Mouse (Mus musculus): ENCODE data around the gene B3gnt3.
"Not testable (repeated sequence)": the region's sequence is repeated elsewhere in the genome, so short reads cannot be mapped to it uniquely, and the experiment has no call there.

Gene B3gnt3

GRCm38 (mm10) chr8:71701414-71702086 is at the start of gene B3gnt3:
TSS of gene B3gnt3 (minus strand) at chr8:71701789.
- no peak for DNase-seq (ENCODE audit: low spot score)

GRCm38 (mm10) chr8:71749321-71750075 is 47.9 kb upstream of the B3gnt3 start:
- DNase-seq (ENCODE audit: low spot score): not testable (repeated sequence)

- DNase-seq (ENCODE audit: low spot score): not testable (repeated sequence)
Measured at GRCm38 (mm10) chr8:71747082-71747481, 45.5 kb upstream of the B3gnt3 start.

- DNase-seq (ENCODE audit: low spot score): no peak
Measured at GRCm38 (mm10) chr8:71745322-71745721, 43.7 kb upstream of the B3gnt3 start.

GRCm38 (mm10) chr8:71742783-71743182 is 41.2 kb upstream of the B3gnt3 start:
- no peak for DNase-seq (ENCODE audit: low spot score)

DNA sequence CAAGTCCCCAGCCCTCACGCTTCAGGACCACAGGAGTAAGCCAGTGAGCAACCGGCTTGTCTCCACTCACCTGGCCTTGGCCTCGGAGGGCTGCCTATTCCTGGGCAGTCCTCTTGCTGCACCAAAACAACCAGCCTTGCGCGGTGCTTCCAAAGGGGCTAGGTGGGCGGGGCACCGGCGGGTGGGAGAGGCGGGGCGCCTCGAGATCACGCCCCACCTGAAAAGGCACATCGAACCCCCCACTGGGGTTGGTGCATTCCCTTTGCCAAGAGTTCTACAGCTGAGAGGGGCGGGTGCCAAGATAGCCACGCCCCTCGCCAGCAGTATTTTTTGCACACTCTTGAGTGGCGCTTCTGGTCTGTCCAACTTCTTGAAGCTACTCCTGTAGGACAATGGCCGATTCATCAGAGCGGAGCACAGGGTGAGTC is 40.1 kb upstream of the B3gnt3 start:
- no peak for DNase-seq (ENCODE audit: low spot score)

DNA sequence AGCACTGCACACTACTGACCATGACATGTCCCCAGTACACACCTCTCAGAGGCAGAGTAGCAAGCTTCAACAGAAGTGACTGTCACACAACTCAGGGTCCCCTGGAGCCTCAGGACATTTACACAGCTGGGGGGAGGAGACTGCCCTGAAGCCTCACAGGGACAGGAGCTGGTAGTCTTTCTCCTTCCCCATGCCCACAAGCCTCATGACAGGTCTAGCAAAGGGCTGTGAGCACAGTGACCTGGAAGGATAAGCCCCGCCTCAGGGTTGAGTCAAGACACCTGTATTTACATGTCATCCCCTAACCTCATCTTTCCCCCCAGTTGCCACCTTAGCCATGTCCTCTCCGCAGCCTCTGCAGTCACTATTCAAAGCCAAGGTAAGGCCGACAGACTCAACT is 39.6 kb upstream of the B3gnt3 start:
- DNase-seq (ENCODE audit: low spot score): no peak

- not testable (repeated sequence) for DNase-seq (ENCODE audit: low spot score)
Measured at GRCm38 (mm10) chr8:71738316-71738715, 36.7 kb upstream of the B3gnt3 start.

DNA sequence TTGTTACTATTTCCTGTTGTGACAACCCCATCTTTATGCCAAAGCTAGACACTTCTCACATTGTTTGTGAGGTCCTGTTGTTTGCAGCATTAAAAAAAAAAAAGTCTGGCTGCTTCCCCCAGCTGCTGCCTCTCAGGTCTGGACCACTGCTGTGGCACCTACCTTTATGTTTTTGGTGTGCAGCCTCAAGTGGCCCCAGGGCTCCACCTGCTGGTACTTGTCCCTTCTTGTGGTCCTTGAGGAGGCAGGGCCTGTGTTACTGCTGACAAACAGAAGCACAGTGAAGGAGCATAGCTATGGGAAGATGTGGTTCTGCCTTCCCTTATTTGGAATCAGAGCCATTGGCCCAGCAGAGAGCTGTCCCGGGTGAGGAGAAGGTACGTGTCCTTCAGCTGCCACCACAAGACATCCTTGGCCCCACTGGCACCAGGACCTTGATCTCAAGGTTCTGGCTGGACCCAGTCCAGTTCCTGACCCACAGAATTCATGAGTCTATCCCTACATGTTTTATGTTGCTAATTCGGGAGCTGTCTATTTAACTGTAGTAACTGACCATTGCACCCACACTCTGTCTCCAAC is 30.2 kb upstream of the B3gnt3 start:
- peak; percentile 49 for DNase-seq (ENCODE audit: low spot score)

DNA sequence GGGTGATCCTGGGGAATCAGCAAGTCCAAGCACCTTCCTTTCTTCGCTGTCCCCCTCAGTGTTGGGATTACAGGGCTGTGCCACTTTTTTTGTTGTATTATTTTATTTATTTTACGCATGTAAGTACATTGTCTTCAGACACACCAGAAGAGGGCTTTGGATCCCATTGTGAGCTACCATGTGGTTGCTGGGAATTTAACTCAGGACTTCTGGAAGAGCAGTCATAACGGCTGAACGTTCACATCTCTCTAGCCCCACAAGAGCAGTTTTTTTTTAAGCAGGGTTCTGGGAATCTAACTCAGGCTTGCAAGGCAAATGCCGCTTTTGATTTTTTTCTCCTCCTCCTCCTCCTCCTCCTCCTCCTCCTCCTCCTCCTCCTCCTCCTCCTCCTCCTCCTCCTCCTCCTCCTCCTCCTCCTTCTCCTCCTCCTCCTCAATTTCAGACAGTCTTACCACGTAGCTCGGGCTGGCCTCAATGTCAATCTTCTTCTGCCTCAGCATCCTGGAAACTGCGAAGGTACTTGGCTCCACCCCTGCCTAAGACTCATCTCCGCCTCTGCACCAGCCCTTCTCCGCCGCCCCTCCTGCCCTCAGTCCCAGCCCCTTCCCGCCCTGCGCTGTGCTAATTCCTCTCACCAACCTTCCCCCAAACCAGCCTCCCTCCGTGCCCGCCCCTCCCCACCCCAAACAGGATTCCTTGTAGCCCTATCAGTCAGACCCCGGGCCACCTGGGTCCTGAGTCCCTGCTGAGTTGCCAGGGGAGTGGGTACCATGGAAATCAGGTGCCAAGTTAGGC is 27.4 kb upstream of the B3gnt3 start:
- DNase-seq (ENCODE audit: low spot score): no peak

GRCm38 (mm10) chr8:71728240-71728785 is 26.7 kb upstream of the B3gnt3 start:
- DNase-seq (ENCODE audit: low spot score): no peak

GRCm38 (mm10) chr8:71725122-71725924 is 23.7 kb upstream of the B3gnt3 start, which contains the start of gene Fcho1:
TSS of gene Fcho1 (minus strand) at chr8:71725716.
- peak; percentile 69 for DNase-seq (ENCODE audit: low spot score)

DNA sequence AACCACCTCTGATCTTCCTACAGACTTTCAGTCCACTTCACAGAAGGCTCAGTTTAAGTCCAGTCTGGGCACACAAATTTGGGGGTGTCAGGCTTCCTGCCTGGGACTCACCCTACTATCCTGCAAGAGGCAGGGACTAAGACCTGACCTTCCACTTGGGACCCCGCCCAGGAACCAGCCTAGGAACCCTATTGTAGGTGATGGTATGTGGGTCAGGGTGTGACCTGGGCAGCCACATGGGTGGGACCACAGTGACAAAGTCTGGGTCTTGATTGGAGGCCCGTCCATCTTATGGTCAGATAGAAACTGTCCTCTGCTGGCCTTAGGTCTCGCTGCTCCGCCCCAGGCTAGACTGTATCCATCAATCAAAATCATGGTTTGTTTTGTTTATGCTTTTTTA is 22.8 kb upstream of the B3gnt3 start:
- no peak for DNase-seq (ENCODE audit: low spot score)

DNA sequence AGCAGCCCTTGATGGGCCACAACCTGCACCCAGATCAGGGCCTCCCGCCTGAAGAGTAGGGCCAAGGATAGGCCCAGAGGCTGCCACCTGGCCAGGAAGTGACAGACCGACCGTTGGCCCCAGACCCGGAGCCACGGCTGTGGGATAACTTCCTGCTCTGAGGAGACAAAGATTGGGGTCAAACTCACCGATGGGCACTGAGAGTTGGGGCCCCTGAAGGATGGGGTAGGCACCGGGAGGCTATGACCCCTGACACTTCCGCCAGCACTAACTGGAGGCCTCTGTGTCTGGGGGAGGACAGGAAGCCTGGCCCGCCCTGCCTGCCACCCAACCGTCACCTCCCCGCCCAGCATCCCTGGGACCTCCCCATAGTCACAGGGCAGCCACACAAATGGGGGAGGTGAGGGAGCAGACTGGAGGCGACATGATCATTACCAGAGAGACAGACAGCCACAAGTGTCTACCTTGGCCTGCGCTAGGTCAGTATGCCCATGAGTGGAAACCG is 21.5 kb upstream of the B3gnt3 start:
- no peak for DNase-seq (ENCODE audit: low spot score)

DNA sequence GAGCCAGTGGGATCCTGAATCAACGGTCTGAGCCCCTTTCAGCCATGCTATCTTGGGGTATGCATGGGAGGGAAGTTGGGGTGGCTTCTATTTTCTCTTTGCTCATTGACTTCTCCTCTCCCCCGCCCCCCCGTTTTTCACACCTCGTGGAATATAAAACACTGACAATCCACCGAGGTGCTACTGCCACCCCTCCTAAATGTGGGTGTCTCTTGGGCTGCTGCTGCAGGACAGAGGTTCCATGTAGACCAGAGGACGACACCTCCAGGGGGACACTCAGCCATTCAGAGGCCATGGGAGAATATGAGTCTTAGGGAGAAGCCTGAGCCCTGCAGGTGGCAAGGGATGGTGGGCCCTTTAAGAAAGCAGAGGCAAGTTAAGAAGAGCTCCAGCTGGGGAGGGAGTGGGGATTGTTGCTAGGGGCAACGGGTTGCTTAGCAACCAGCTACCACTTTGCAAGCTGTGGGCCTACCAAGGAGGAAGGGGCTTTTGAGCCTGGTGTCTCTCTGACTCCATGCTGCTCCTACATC is 18.4 kb upstream of the B3gnt3 start:
- DNase-seq (ENCODE audit: low spot score): no peak

GRCm38 (mm10) chr8:71719218-71719617 is 17.6 kb upstream of the B3gnt3 start:
- DNase-seq (ENCODE audit: low spot score): no peak

DNA sequence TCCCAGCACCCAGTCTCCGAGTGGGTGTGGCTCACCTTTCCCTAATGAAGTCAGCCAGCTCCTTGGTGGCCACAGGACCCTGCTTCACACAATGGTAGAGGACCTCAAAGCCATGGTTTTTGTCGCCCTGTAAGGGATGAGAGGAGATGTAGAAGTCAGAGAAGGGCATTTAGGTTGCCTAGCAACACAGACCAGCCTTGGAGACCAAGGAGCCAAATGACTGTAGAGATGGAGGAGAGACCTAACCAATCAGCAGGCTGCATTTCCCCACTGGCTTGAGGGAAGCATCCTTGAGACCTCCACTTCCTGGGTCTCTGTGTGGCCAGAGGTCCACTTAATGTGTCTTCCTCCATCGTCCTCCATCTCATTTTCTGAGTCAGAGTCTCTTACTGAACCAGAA is 16.7 kb upstream of the B3gnt3 start:
- no peak for DNase-seq (ENCODE audit: low spot score)

DNA sequence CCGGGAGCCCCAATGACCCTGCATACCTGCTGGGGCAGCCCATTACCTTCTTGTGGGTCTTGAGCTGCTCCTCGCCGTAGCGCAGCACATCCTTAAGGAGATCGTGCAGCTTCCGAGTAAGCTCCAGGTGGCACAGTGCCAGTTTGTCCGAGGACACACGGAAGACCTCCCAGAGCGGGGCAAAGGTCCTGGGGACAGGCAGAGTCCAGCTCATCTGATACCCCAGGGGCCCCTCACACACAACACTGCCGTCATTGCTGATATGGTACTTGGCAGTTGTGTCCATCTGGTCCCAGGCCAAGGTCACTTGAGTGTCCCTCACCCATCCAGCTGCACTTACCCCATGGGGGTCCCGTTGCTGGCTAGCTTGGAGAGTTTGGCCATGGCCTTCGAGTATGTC is 15.5 kb upstream of the B3gnt3 start:
- DNase-seq (ENCODE audit: low spot score): no peak

DNA sequence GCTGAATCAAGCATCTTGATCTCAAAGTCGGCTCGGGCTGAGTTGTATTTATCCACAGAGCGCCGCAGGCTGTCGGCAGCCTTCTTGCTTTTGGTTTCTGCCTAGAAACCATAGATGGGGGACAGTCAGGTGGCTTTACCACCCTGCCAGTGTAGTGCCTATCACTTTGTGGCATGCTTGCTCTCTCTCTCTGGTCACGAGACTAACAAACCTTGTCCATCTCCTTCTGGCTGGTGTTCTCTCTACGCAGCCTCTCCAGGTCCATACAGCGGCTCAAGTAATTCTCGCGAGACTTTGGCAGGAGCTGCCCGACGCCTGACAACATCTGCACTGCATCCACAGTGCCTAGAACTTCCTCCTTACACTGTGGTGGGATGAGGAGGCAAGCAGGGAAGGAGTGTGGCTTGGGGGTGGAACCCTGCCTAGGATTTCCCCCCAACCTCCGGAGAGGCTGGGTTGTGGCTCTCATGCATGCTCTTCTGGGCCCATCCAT is 15.0 kb upstream of the B3gnt3 start:
- DNase-seq (ENCODE audit: low spot score): no peak

- DNase-seq (ENCODE audit: low spot score): no peak
Measured at GRCm38 (mm10) chr8:71715531-71715930, 13.9 kb upstream of the B3gnt3 start.

GRCm38 (mm10) chr8:71711574-71711973 is 10.0 kb upstream of the B3gnt3 start:
- no peak for DNase-seq (ENCODE audit: low spot score)
